ENCODE assay signal across 22 mouse cellular contexts in the genomic region with DNA sequence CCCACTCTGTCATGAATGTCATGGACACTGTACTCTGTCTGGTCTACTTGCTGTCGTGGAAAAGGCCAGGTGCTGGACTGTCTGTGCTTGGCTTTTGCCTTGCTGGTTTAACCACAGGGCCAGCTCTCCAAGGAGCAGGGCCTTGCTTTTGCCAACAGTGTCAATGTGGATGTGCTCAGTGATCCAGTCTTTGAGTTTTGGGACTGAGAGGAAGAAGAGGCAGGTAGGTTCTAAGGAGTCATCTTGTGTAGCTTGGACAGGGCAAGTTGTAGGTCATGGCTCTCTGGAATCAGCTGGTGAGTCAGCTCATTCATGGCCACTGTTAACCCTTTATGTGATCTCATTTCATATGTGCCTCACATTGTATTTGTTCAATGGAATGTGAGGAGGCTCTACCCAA. TPM values are rescaled to one million over a fixed set of nuclear protein-coding genes. Genes with fewer than 3 reads are reported as not detected.
DNase-seq lines count a peak whose midpoint lies in the region; ATAC-seq and TF ChIP-seq lines count a peak whose summit lies in the region.
"Had no signal": no experiment of that assay in that cellular context is flagged by ENCODE, and none has a peak within 500 bp of the region (broad histone marks: within the 10 kb centered on the region; RNA-seq: fewer than 3 reads in every experiment).

No protein-coding gene starts in this region.

- no peak for TF ChIP-seq CTCF in gastrocnemius, adult 2 months (IDR thresholded peaks at IDR 0.05)

- intact Hi-C loops in gastrocnemius, adult 2 months (cut with DNase I), result loop anchor here (10.0 kb wide), 2 partner anchors 168 to 198 kb away; a partner anchor contains a TSS
- intact Hi-C loops in gastrocnemius, postnatal 36 days (cut with DNase I), result no loop called here

- no peaks in the 10 kb centered on the region for H3K27me3 ChIP-seq in megakaryocyte, embryonic 14.5 days (replicated peaks)
- H3K27me3 ChIP-seq: forebrain, embryonic 13.5 days; hindbrain, embryonic 12.5 days; intestine, embryonic 15.5 days; Patski had no signal

- H3K27ac ChIP-seq in gastrocnemius, adult 2 months, result peak overlapping the region; percentile 40; the same call in 1 of the 2 replicates
- H3K27ac ChIP-seq: embryonic facial prominence, embryonic 10.5 days; forebrain, embryonic 13.5 days; heart, embryonic 10.5 days; hindbrain, embryonic 12.5 days; intestine, embryonic 15.5 days had no signal

- H3K4me3 ChIP-seq in gastrocnemius, adult 2 months, result no peak overlapping the region
- H3K4me3 ChIP-seq in megakaryocyte, embryonic 14.5 days (replicated peaks), result peak overlapping the region; percentile 29
- H3K4me3 ChIP-seq: embryonic facial prominence, embryonic 10.5 days; forebrain, embryonic 13.5 days; heart, embryonic 10.5 days; hindbrain, embryonic 12.5 days; intestine, embryonic 15.5 days had no signal

- peaks cover 64% of the 10 kb centered on the region for H3K36me3 ChIP-seq in megakaryocyte, embryonic 14.5 days (replicated peaks; ENCODE audit: low read length)

- H3K4me1 ChIP-seq in megakaryocyte, embryonic 14.5 days, result peaks cover 51% of the 10 kb centered on the region

- DNase-seq in adrenal gland, adult (ENCODE audit: inconsistent age in 2 of 2, low spot score in 1 of 2), result peak; percentile 45 to 85
- no peak for DNase-seq in adrenal gland, postnatal 4 days (ENCODE audit: low spot score in 2 of 2)
- no peak for DNase-seq in gastrocnemius, adult 2 months
- no peak for DNase-seq in gastrocnemius, postnatal 36 days
- no peak for DNase-seq in thymus, postnatal 10 days (ENCODE audit: low spot score in 2 of 2)
- DNase-seq: cerebellum, adult 18-20 months; cerebellum, postnatal 10 days; heart, adult 18-20 months; heart, postnatal 10 days; heart, postnatal 4 days; kidney, adult 18-20 months had no signal

- no peaks in the 10 kb centered on the region for H3K9me3 ChIP-seq in megakaryocyte, embryonic 14.5 days
- H3K9me3 ChIP-seq: embryonic facial prominence, embryonic 10.5 days; forebrain, embryonic 13.5 days; heart, embryonic 10.5 days; hindbrain, embryonic 12.5 days; intestine, embryonic 15.5 days had no signal

- no peak for ATAC-seq in megakaryocyte, adult 5-6 weeks (ENCODE audit: poor library complexity, severe bottlenecking)
- ATAC-seq: activated CD4-positive, CD25-positive, alpha-beta regulatory T cell, adult 4 months; forebrain, embryonic 13.5 days; intestine, embryonic 15.5 days; Patski had no signal

RNA-seq across cellular contexts. Expression of a gene that starts 4.8 kb away (rescaled TPM):
- total RNA-seq in adrenal gland, postnatal 4 days (2021), result 10 to 100 TPM; 42.2 to 46.1 TPM
- 10 to 100 TPM; 45.9 to 52.0 TPM for total RNA-seq in gastrocnemius, adult 2 months (2021)
- total RNA-seq in gastrocnemius, postnatal 36 days (2021), result 10 to 100 TPM; 42.8 to 50.6 TPM
- polyA plus RNA-seq in megakaryocyte, embryonic 14.5 days (2012; ENCODE audit: insufficient read depth, low replicate concordance), result 3.1 and 4.1 TPM in 2 replicates
- 5.4 and 8.7 TPM in 2 replicates for total RNA-seq in megakaryocyte, adult 5-6 weeks (2015)
- total RNA-seq in megakaryocyte, adult 5-6 weeks (2017), result 22.7 and 22.8 TPM in 2 replicates

RNA-seq across cellular contexts. Expression of a gene that starts 14.1 kb away (rescaled TPM):
- total RNA-seq in adrenal gland, postnatal 4 days (2021), result 1 to 10 TPM in 1 of 2 experiments, under 1 TPM in 1; 0.45 to 1.2 TPM
- under 1 TPM in 1 of 2 experiments, not detected in 1; 0.15 TPM for total RNA-seq in gastrocnemius, adult 2 months (2021)
- under 1 TPM in 1 of 2 experiments, not detected in 1; 0.20 TPM for total RNA-seq in gastrocnemius, postnatal 36 days (2021)
- polyA plus RNA-seq in megakaryocyte, embryonic 14.5 days (2012; ENCODE audit: insufficient read depth, low replicate concordance), result not detected in 2 replicates
- total RNA-seq in megakaryocyte, adult 5-6 weeks (2015), result not detected in 2 replicates
- total RNA-seq in megakaryocyte, adult 5-6 weeks (2017), result not detected in 2 replicates
- total RNA-seq: gastrocnemius, adult 8-10 months; MEL had no signal

Comparison
In these comparisons a context has a peak if more than half of its experiments do, and no peak if none do; other contexts are left out.
1. DNase-seq: peak in adrenal gland, adult (2 of 2); none in adrenal gland, postnatal 4 days (0 of 2), gastrocnemius, adult 2 months (single experiment), gastrocnemius, postnatal 36 days (0 of 2) and thymus, postnatal 10 days (0 of 2).